Mouse (Mus musculus): ENCODE data around the gene Rps6kl1. TPM values are rescaled to one million over a fixed set of nuclear protein-coding genes. Genes with fewer than 3 reads are reported as not detected.

Rps6kl1 gene
- polyA plus RNA-seq, 1 experiment = 1.4 TPM

DNA sequence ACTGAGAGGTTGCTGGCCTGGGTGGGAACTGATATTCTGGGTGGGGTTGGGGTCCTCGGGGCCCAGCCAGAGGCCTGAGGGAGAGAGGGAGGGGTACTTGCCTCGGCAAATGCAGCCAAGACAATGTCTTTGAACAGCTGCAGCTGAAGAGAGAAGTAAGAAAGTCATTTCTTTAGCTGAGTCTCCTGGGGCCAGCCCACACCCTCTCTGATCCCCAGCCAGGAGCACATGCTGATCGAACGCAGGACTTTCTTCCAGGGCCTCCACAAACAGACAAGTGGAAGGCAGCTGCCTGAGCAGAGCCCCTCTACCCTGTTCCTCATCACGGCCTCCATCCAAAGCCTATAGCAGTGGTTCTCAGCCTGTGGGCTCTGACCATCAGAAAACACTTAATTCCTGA is 13.9 kb upstream of the Rps6kl1 start:
- no peak overlapping the region for H3K4me3 ChIP-seq (replicated peaks; ENCODE audit: extremely low read depth, low read depth, low read length)
- DNase-seq = no peak
- H3K4me1 ChIP-seq (ENCODE audit: control insufficient read depth, insufficient read depth, low read length) = no peaks in the 10 kb centered on the region
- TF ChIP-seq CTCF (IDR thresholded peaks at IDR 0.05; ENCODE audit: insufficient read depth, low read length) = no peak
- no peak for TF ChIP-seq POLR2A (IDR thresholded peaks at IDR 0.05; ENCODE audit: borderline replicate concordance, extremely low read depth, low read depth, low read length)
- WGBS = 71% methylated on average over 5 of the region's 5 CpGs

DNA sequence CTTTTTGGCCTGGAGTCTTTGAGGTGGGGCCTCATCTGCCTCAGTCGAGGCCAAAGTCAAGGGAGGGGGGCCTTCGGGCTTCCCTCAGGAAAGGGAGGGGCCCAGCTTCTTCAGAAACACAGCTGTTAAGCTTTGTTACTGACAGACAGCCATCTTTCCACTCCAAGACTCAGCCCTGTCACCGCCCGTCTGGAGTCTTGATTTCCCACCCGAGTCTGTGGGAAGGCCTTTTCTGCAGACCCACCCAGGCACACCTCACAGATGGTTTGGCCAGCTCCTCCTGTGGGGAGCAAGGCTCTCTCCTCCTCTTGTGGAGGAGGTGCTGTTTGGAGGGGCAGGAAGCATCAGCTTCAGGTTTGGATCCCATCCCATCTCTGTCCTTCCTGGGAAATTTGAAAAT is 8.5 kb upstream of the Rps6kl1 start:
- Histone ChIP-seq H3K4me1 (ENCODE audit: control insufficient read depth, insufficient read depth, low read length) (no peaks in the 10 kb centered on the region), H3K4me3 (replicated peaks; ENCODE audit: extremely low read depth, low read depth, low read length) (no peak overlapping the region)
- 38% methylated on average over 5 of the region's 5 CpGs for WGBS
- TF ChIP-seq CTCF (IDR thresholded peaks at IDR 0.05; ENCODE audit: insufficient read depth, low read length) = no peak
- TF ChIP-seq POLR2A (IDR thresholded peaks at IDR 0.05; ENCODE audit: borderline replicate concordance, extremely low read depth, low read depth, low read length) = no peak
- DNase-seq = no peak

DNA sequence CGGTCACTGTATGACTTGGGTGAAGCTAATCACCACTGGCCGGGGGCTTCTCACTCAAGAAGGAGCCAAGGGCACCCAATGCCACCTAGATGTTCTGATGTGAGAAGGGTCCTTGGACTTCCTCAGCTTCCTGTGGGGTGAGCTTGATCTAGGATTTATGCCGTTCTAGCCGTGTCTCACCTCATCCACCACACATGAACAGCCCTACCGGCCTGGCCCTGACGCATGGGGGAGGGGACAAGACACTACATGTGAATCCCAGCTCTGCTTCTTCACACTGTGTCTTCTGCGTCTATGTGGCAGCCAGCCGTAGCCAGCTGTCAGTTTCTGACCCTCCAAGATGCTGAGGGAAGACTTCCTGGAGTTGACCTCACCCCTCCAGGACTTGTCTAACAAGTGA is 7.7 kb upstream of the Rps6kl1 start:
- WGBS = 78% methylated on average over 8 of the region's 8 CpGs
- TF ChIP-seq POLR2A (IDR thresholded peaks at IDR 0.05; ENCODE audit: borderline replicate concordance, extremely low read depth, low read depth, low read length) = no peak
- no peak for TF ChIP-seq CTCF (IDR thresholded peaks at IDR 0.05; ENCODE audit: insufficient read depth, low read length)
- Histone ChIP-seq H3K4me1 (ENCODE audit: control insufficient read depth, insufficient read depth, low read length) (no peaks in the 10 kb centered on the region), H3K4me3 (replicated peaks; ENCODE audit: extremely low read depth, low read depth, low read length) (no peak overlapping the region)
- DNase-seq = no peak

DNA sequence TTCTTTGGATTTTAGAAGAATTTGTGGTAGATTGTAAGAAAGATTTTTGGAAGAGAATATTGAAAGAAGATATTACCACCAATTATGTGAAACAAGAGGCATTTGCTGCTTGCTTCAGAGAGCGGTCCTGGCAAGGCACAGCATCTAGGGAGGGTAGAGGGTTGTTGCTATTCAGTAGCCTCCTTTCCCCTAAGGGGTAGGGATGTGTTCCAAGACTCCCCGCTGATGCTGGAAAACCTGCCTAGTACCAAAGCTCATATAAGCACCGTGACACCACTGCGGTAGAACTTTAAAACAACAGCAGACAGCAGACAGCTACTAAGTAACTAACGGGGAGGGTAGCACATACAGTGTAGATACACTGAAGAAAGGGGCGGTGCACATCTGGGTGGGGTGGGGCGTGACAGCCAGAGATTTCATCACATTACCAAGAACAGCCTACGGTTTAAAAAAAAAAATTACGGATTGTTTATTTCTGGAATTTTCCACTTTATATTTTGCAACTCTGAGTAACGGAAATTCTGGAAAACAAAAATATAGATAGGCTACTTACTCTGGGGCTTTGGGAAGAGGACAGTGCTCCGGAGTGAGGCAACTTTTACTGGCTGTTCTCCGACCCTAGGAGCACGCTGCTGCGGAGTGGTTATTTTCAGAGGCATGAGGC is 6.9 kb upstream of the Rps6kl1 start:
- TF ChIP-seq CTCF (IDR thresholded peaks at IDR 0.05; ENCODE audit: insufficient read depth, low read length) (no peak), POLR2A (IDR thresholded peaks at IDR 0.05; ENCODE audit: borderline replicate concordance, extremely low read depth, low read depth, low read length) (no peak)
- Histone ChIP-seq H3K4me3 (replicated peaks; ENCODE audit: extremely low read depth, low read depth, low read length) (no peak overlapping the region), H3K4me1 (ENCODE audit: control insufficient read depth, insufficient read depth, low read length) (no peaks in the 10 kb centered on the region)
- no peak for DNase-seq
- 75% methylated on average over 14 of the region's 14 CpGs for WGBS

DNA sequence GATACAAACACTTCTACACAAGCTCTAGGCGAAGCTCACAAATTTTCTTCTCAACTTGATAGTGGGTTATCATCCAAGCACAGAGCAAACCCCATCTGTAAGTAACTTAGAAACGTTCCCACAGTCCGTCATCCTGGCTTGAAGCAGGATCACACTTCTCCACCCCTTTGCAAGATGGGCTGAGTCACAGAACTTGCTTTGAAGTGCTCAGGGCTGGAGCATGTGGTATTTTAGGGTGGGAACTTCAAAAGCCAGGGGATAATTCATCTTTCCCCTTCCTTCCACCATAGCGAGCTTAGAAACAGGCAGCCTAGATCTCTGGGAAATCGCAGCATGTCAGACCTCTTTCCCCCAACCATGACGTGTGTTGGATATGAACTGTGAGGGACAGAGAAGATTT is 5.3 kb upstream of the Rps6kl1 start:
- 23% methylated on average over 6 of the region's 6 CpGs for WGBS
- DNase-seq = no peak
- Histone ChIP-seq H3K4me3 (replicated peaks; ENCODE audit: extremely low read depth, low read depth, low read length) (no peak overlapping the region), H3K4me1 (ENCODE audit: control insufficient read depth, insufficient read depth, low read length) (no peaks in the 10 kb centered on the region)
- TF ChIP-seq POLR2A (IDR thresholded peaks at IDR 0.05; ENCODE audit: borderline replicate concordance, extremely low read depth, low read depth, low read length) = no peak
- no peak for TF ChIP-seq CTCF (IDR thresholded peaks at IDR 0.05; ENCODE audit: insufficient read depth, low read length)

DNA sequence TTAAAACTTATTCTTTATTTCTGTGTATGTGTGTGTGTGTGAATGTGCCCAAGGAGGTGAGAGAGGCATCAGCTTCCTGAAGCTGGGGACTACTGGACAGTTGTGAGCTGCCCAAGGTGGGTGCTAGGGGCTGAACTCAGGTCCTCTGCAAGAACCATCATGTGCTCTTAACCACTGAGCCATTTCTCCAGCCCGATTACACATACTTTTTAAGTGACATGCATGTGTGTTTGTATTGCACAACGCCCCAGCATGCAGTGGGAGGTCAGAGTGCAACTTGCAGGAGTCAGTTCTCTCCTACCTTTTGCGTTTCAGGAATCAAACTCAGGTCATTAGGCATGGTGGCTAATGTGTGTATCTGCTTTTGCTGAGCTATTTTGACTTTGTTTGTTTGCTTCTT is 1.9 kb upstream of the Rps6kl1 start:
- WGBS = 50% methylated on average over 3 of the region's 3 CpGs
- Histone ChIP-seq H3K4me1 (ENCODE audit: control insufficient read depth, insufficient read depth, low read length) (peaks cover 4% of the 10 kb centered on the region; the same call in 1 of the 2 replicates), H3K4me3 (replicated peaks; ENCODE audit: extremely low read depth, low read depth, low read length) (no peak overlapping the region)
- TF ChIP-seq CTCF (IDR thresholded peaks at IDR 0.05; ENCODE audit: insufficient read depth, low read length) = no peak
- DNase-seq = no peak

DNA sequence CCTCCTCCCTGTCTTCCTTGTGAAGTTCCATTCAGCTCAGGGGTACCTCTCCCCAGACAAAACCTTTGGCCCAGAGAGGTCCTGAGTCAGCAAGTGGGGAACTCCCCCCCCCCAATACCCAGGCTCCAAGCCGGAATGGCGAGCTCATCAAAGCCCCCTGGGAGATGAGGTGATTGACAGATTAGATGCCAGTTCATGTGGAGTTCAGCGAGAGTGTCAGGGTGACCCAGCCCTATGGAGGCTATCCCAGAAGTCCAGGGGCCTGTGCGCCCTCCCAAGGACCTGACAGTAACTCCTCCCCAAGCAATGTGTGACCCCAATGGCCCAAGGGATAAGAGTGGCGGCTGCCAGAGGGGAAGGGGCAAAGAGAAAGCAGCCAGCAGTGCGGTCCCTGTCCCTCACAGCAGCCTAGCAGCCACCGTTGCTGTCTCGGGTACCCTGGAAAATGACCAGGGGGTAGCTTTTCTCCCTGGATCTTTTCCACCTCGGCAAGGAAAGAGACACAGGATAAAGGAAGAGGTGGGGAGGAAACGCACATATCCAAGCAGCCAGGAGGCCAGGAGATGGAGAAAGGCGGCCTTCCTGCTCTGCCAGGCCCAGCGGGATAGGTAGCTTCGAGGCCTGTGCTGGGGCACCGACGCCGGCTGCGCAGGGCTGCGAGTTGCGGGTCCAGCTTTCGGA is 603 bp downstream of the Rps6kl1 start:
- H3K4me3 ChIP-seq (replicated peaks; ENCODE audit: extremely low read depth, low read depth, low read length) = peak overlapping the region; percentile 22
- DNase-seq = no peak
- no peak for TF ChIP-seq POLR2A (IDR thresholded peaks at IDR 0.05; ENCODE audit: borderline replicate concordance, extremely low read depth, low read depth, low read length)
- TF ChIP-seq CTCF (IDR thresholded peaks at IDR 0.05; ENCODE audit: insufficient read depth, low read length) = no peak
- peaks cover 4% of the 10 kb centered on the region; the same call in 1 of the 2 replicates for H3K4me1 ChIP-seq (ENCODE audit: control insufficient read depth, insufficient read depth, low read length)
- 19% methylated on average over 20 of the region's 20 CpGs for WGBS

DNA sequence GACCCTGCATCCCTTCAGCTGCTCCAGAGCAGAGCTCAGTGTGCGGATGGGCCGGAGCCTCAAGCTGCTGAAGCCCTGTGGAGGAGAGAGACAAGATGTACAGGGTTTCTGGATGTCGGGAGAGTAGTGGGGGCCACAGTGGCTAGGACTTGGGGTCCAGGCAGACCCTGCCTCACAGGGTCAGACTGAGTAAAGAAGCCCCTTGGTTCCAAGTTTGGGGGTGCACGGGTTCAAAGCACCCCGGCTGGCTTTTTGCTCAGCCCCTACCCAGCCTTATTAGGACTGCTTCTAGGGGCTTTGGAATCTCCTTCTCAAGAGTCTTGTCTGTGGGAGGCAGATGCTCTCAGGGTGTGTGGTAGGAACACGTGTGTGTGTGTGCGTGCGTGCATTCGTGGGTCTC is 4.2 kb downstream of the Rps6kl1 start:
- TF ChIP-seq CTCF (IDR thresholded peaks at IDR 0.05; ENCODE audit: insufficient read depth, low read length) (no peak), POLR2A (IDR thresholded peaks at IDR 0.05; ENCODE audit: borderline replicate concordance, extremely low read depth, low read depth, low read length) (no peak)
- H3K4me3 ChIP-seq (replicated peaks; ENCODE audit: extremely low read depth, low read depth, low read length) = no peak overlapping the region
- DNase-seq = no peak
- WGBS = 83% methylated on average over 9 of the region's 9 CpGs
- H3K4me1 ChIP-seq (ENCODE audit: control insufficient read depth, insufficient read depth, low read length) = peaks cover 4% of the 10 kb centered on the region; the same call in 1 of the 2 replicates

DNA sequence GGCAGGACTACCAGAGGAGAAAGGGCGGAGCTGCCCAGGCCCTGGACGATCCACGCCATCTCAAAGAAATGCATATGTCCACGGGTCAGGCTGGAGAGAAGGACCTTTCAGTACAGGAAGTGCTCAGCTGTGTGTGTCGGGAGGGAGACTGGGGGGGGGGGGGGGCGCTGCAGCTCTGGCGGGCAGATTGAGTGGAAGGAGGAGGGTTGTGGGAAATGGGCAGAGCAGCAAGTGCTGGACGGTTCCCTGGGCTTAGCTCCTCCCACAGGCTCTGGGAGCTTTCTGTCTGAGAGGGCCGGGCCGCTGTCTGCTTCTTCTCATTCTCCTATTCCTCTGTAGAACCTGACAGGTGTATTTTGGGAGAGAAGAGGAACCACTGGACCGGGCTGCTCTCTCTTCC is 4.7 kb downstream of the Rps6kl1 start:
- no peak overlapping the region for H3K4me3 ChIP-seq (replicated peaks; ENCODE audit: extremely low read depth, low read depth, low read length)
- TF ChIP-seq CTCF (IDR thresholded peaks at IDR 0.05; ENCODE audit: insufficient read depth, low read length) = no peak
- no peak for TF ChIP-seq POLR2A (IDR thresholded peaks at IDR 0.05; ENCODE audit: borderline replicate concordance, extremely low read depth, low read depth, low read length)
- DNase-seq = no peak
- 26% methylated on average over 9 of the region's 11 CpGs for WGBS
- peaks cover 4% of the 10 kb centered on the region; the same call in 1 of the 2 replicates for H3K4me1 ChIP-seq (ENCODE audit: control insufficient read depth, insufficient read depth, low read length)

DNA sequence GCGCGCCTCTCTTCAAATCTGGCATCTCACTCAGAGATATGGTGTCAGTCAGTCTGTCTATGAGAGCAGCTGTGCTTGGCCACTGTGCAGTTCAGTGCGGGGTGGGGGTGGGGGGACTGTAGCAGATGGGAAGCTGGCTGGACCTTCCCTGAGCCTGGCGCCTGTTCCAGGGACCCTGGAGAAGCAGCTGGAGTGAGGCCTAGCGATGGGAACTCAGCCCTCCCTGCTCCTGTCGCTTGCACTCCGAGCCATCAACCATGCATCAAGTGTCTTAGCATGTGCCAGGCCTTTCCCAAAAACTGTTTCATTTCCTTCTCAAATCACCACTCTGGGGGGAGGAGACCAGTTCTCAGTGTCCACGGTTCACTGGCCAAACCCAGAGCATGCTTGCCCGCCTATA is 5.4 kb downstream of the Rps6kl1 start:
- whole genome bisulfite sequencing = 68% methylated on average over 9 of the region's 9 CpGs
- TF ChIP-seq POLR2A (IDR thresholded peaks at IDR 0.05; ENCODE audit: borderline replicate concordance, extremely low read depth, low read depth, low read length) (no peak), CTCF (IDR thresholded peaks at IDR 0.05; ENCODE audit: insufficient read depth, low read length) (no peak)
- DNase-seq = no peak

More for the DNA sequence above, 5.4 kb downstream of the Rps6kl1 start:
- Histone ChIP-seq H3K4me3 (replicated peaks; ENCODE audit: extremely low read depth, low read depth, low read length) (no peak overlapping the region), H3K4me1 (ENCODE audit: control insufficient read depth, insufficient read depth, low read length) (no peaks in the 10 kb centered on the region; the same call in 1 of the 2 replicates)

All from lung, adult 2 months (tissue).